Mouse (Mus musculus) thymus, postnatal 14 days (tissue): Measurements from ENCODE around the gene Exoc6.
A peak's percentile ranks its signal among the peaks of the same experiment; 100 is the strongest.
"Not testable (repeated sequence)": the region's sequence is repeated elsewhere in the genome, so short reads cannot be mapped to it uniquely, and the experiment has no call there.

Experiments
- DNase-seq: peaks from one replicate; pipeline ENCODE4 v3.0.0; 2021

The Exoc6 gene

GRCm38 (mm10) chr19:37540201-37540600 lies 10.0 kb upstream of the Exoc6 start:
- DNase-seq: no peak

- DNase-seq: peak; percentile 29
Observed at GRCm38 (mm10) chr19:37543537-37544326, 6.5 kb upstream of the Exoc6 start.

GRCm38 (mm10) chr19:37544476-37544875 lies 5.7 kb upstream of the Exoc6 start:
- DNase-seq: no peak

- no peak for DNase-seq
Observed at GRCm38 (mm10) chr19:37545231-37545630, 5.0 kb upstream of the Exoc6 start.

- DNase-seq: no peak
Observed at GRCm38 (mm10) chr19:37545725-37546124, 4.5 kb upstream of the Exoc6 start.

GRCm38 (mm10) chr19:37546776-37547175 lies 3.4 kb upstream of the Exoc6 start:
- no peak for DNase-seq

- DNase-seq: no peak
Observed at GRCm38 (mm10) chr19:37551040-37551566, 885 bp downstream of the Exoc6 start.

GRCm38 (mm10) chr19:37553376-37554265 lies 3.4 kb downstream of the Exoc6 start:
- no peak for DNase-seq

GRCm38 (mm10) chr19:37554266-37554650 lies 4.0 kb downstream of the Exoc6 start:
- DNase-seq: not testable (repeated sequence)

GRCm38 (mm10) chr19:37555863-37556566 lies 5.8 kb downstream of the Exoc6 start:
- DNase-seq: no peak

GRCm38 (mm10) chr19:37557898-37558297 lies 7.7 kb downstream of the Exoc6 start:
- no peak for DNase-seq

- DNase-seq: peak; percentile 80
Observed at GRCm38 (mm10) chr19:37559286-37560079, 9.3 kb downstream of the Exoc6 start.

- no peak for DNase-seq
Observed at GRCm38 (mm10) chr19:37560080-37560427, 9.8 kb downstream of the Exoc6 start.

GRCm38 (mm10) chr19:37561106-37561892 lies 11.1 kb downstream of the Exoc6 start:
- DNase-seq: no peak

- peak; percentile 66 for DNase-seq
Observed at GRCm38 (mm10) chr19:37563763-37564162, 13.5 kb downstream of the Exoc6 start.

- DNase-seq: no peak
Observed at GRCm38 (mm10) chr19:37565806-37566205, 15.6 kb downstream of the Exoc6 start.

GRCm38 (mm10) chr19:37569186-37569754 lies 19.1 kb downstream of the Exoc6 start:
- DNase-seq: no peak

- no peak for DNase-seq
Observed at GRCm38 (mm10) chr19:37570966-37571718, 20.9 kb downstream of the Exoc6 start.

- DNase-seq: no peak
Observed at GRCm38 (mm10) chr19:37574802-37575201, 24.6 kb downstream of the Exoc6 start.

GRCm38 (mm10) chr19:37579607-37580006 lies 29.4 kb downstream of the Exoc6 start:
- DNase-seq: no peak
